Mouse (Mus musculus) liver, embryonic 14.5 days (tissue): ENCODE measurements around the gene Il16.

ENCODE experiments used
- CTCF ChIP-seq: IDR thresholded peaks from 2 replicates; pipeline ENCODE4 v1.5.1; 2016; ENCODE audit warnings: antibody characterized with exemption, low read depth, control low read depth
- EP300 ChIP-seq: IDR thresholded peaks from 2 replicates; pipeline ENCODE4 v1.6.1; 2016; ENCODE audit warnings: antibody characterized with exemption, low read depth

GRCm38 (mm10) chr7:83762336-83762735 lies 16.8 kb upstream of the Il16 start:
- no peak for TF ChIP-seq CTCF
- no peak for TF ChIP-seq EP300
